Mouse (Mus musculus) adrenal gland, postnatal 25 days (tissue): ENCODE measurements around the gene Ttc26. TPM values are rescaled to one million over a fixed set of nuclear protein-coding genes. Genes with fewer than 3 reads are reported as not detected.
"Not testable (repeated sequence)": the region's sequence is repeated elsewhere in the genome, so short reads cannot be mapped to it uniquely, and the experiment has no call there.

Experiments used
- DNase-seq: peaks from one replicate; pipeline ENCODE4 v3.0.0; 2021; ENCODE audit warnings: mixed read lengths
- total RNA-seq: library from RNA; stranded (reverse); gene quantifications from 2 replicates; pipeline ENCODE4 v1.2.3, GENCODE M21; 2021

Gene Ttc26
- total RNA-seq, 1 experiment from 2014 or later, result 2.5 TPM

DNA sequence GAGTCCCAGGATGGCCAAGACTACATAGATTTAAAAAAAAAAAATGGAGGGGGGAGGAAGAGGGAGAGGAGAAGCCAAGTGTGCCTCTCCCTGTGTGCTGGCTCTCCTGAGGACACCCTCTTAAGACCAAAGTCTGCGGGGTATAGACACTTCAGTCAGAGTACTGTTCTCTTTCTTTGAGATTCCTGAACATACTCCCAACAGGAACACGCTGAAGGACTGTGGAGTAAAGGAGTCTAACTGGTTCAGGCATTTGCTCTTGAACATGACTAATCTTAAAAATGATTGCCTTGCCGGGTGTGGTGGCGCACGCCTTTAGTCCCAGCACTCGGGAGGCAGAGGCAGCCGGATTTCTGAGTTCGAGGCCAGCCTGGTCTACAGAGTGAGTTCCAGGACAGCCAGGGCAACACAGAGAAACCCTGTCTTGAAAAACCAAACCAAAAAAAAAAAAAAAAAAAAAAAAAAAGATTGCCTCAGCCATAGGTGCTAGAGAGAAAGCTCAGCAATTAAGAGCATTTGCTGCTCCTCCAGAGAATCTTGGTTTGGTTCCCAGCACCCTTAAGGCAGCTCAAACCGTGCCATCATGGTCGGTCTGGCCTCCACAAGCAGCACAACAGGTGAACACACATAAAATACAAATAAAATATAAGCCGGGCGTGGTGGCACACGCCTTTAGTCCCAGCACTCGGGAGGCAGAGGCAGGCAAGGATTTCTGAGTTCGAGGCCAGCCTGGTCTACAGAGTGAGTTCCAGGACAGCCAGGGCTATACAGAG, 24.4 kb upstream of the Ttc26 start:
- DNase-seq, result not testable (repeated sequence)

- no peak for DNase-seq
Measured at GRCm38 (mm10) chr6:38357603-38358252, 23.5 kb upstream of the Ttc26 start.

DNA sequence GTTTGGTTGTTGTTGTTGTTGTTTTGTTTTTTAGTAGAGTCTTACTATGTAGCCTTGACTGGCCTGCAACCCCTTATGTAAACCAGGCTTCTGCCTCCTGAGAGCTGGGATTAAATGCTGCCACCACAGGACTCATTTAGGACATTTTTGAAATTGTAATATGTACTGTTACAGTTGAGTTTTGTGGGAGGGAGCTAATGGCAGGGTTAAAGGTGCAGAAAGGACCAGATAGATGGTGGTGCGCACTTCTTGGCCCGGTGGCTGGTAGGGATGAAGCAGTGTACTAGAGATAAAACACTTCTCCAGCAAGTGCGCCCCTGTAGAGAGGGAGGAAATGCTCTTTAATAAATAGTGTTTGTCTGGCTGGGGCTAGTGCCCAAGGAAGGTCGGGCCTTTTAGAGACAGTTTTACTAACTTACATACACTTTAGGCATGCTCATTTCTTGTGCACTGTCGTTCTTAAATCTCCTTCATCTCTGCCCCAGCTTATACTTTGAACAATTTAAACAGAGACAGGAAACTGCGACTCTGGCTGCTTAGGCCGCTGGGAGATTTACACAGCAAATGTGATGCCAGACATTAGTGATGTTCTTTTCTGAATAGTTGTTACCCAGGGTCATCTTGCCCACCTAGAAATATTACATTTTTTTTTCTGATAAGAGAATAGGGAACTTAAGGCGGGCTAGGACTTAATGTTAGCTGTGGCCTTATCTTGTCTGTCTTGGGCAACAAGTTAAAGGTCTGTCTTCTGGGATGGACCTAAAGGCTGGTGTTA, 22.8 kb upstream of the Ttc26 start:
- DNase-seq, result no peak

DNA sequence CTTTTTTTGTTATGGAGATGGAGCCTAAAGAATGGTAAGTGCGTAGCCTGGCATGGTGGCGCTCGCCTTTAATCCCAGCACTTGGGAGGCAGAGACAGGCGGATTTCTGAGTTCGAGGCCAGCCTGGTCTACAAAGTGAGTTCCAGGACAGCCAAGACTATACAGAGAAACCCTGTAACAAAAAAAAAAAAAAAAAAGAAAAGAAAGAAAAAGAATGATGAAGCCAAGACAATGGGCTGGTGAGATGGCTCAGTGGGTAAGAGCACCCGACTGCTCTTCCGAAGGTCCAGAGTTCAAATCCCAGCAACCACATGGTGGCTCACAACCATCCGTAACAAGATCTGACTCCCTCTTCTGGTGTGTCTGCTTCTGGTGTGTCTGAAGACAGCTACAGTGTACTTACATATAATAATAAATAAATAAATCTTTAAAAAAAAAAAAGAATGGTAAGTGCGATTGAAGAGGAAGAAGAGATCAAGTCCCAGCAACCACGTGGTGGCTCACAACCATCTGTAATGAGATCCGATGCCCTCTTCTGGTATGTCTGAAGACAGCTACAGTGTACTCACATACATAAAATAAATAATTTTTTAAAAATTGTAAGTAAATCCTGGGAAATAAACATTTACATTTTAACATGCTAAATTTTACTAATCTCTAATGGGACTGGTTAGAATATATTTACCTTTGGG, 22.1 kb upstream of the Ttc26 start:
- DNase-seq, result not testable (repeated sequence)

- no peak for DNase-seq
Measured at GRCm38 (mm10) chr6:38359736-38360499, 21.4 kb upstream of the Ttc26 start.

- no peak for DNase-seq
Measured at GRCm38 (mm10) chr6:38361065-38361464, 20.2 kb upstream of the Ttc26 start.

GRCm38 (mm10) chr6:38361937-38362336, 19.3 kb upstream of the Ttc26 start:
- no peak for DNase-seq

DNA sequence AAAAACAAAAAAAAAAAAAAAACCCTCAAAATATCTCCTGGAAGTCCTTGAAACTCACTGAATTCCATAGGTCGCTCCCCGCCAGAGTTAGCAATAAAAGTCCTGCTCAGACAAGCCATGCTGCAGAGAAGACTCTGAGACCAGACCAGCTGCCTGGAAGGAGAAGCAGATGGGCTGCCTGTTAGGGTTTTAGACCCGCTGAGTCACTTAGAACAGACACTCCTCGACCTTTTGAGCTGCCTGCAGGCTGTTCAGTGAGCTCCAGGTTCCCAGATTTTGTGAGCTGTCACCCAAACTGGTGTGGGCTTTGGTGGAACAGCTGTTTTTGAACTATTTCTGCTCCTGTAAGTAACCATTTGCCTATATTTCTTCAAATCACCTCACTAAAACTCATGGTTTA, 17.9 kb upstream of the Ttc26 start:
- no peak for DNase-seq

- no peak for DNase-seq
Measured at GRCm38 (mm10) chr6:38364121-38364520, 17.1 kb upstream of the Ttc26 start.

DNA sequence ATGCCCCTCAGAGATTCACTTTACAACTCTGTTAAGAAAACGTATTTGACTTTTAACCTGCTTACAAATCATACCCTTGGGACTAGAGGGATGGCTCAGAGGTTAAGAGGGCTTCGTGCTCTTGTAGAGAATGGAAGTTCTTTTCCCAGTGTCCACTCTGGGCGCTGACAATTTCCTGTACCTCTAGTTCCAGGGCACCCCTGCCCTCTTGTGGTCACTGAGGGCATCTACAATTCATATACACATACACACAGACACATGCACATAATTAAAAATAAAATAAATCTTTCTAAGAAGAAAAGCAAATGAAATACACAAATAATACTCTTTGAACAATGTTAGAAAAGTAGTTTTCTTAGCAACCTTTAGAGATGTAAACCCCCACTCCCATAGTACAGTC, 11.3 kb upstream of the Ttc26 start:
- no peak for DNase-seq

GRCm38 (mm10) chr6:38374271-38374670, 7.0 kb upstream of the Ttc26 start:
- no peak for DNase-seq

GRCm38 (mm10) chr6:38380764-38381128, 523 bp upstream of the Ttc26 start:
- DNase-seq, result no peak

- no peak for DNase-seq
Measured at GRCm38 (mm10) chr6:38389671-38390070, 8.4 kb downstream of the Ttc26 start.

GRCm38 (mm10) chr6:38432457-38432856, 51.2 kb downstream of the Ttc26 start:
- DNase-seq, result not testable (repeated sequence)

- peak; percentile 98 for DNase-seq
Measured at GRCm38 (mm10) chr6:38433261-38434033, 52.2 kb downstream of the Ttc26 start, which contains the start of gene Ubn2. TSS of gene Ubn2 (plus strand) at chr6:38433950.

DNA sequence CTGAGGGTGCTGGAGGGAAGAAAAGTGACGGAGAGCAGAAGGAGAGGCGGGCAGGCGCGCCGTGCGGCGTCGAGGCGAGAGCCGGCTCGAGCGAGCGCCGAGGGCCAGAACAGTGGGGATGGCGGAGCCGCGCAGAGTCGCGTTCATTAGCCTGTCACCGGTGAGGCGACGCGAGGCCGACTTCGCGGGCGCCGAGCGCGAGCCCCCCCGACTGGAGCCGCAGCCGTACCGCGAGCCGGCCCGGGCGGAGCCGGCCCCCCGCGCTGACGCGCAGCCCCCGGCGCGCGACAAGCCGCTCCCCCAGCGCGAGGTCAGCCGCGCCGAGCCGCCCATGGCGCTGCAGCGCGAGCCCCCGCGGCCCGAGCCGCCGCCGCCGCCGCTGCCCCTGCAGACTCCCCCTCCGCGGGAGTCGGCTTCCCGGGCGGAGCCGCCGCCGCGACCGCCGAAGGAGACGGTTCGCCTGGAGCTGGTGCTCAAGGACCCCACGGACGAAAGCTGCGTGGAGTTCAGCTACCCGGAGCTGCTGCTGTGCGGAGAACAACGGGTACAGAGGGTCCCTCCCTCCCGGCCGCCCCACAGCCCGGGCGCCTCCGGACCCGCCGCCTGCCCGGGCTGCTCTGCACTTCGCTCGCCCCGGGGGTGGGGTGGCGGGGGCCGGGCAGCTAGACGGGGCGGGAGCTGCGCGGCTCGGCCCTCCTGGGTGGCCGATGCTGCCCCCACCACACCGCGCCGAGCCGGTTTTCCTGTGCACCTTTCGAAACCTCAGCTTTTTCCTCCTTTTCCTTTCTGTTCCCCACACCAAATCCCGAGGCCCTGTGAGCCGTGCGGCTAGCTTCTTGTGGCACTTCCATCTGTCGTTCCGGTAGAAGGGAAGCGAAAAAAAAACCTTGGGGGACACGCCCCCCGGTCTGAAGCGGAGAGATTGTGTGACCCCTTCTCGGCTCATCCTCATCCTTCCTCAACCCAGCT, 53.1 kb downstream of the Ttc26 start:
- DNase-seq, result peak; percentile 59

- DNase-seq, result no peak
Measured at GRCm38 (mm10) chr6:38443842-38444241, 62.6 kb downstream of the Ttc26 start.

GRCm38 (mm10) chr6:38448295-38448694, 67.0 kb downstream of the Ttc26 start:
- no peak for DNase-seq

- no peak for DNase-seq
Measured at GRCm38 (mm10) chr6:38453049-38453448, 71.8 kb downstream of the Ttc26 start.

DNA sequence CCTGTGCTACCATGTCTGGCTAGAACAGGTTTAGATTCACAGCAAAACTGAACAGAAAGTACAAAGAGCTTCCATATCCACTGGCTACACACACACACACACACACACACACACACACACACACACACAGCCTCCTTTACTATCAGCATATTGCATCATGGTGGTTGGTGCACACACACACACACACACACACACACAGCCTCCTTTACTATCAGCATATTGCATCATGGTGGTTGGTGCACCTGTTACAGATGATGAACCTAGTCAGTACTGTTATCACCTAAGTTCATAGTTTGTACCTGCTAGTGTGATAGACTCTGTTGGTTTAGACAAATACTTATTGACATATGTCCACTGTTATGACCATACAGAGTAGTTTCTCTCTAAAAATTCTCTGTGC, 75.2 kb downstream of the Ttc26 start:
- not testable (repeated sequence) for DNase-seq
